Mouse (Mus musculus): ENCODE measurements at regions not wholly inside any gene's neighbourhood (a gene's known extent, or its start where the extent isn't known, plus 50 kb on each side); places are given as distances from the start of the nearest gene placed in this dataset.

- no peak for DNase-seq (ENCODE audit: low spot score)
Measured at GRCm38 (mm10) chr9:41880457-41880856, 243.6 kb downstream of the Sorl1 start.

DNA sequence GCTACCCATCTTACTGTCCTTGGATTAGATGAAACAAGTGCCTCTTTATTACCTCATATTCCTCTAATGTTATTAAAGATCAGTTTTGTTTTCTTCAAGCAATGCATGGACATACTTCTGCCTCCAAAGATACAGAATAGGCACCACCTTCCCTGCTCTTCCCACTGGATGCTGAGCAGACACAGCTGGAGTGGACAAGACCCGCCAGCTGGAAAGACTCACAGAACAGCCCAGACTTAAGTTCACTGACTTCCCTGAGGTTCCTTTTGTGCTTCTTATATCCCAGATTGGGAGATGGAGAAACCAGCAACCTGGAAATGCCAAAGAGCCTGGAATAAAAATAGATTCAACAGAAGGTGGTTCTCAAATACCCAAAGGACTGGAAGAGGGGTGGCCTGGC lies 245.0 kb downstream of the Sorl1 start:
- no peak for ATAC-seq (ENCODE audit: extremely low read depth, insufficient number of reproducible peaks, low FRiP score, poor library complexity, severe bottlenecking)
- no peak for TF ChIP-seq POLR2AphosphoS5 (IDR thresholded peaks at IDR 0.05; ENCODE audit: insufficient replicate concordance, low read depth, low read length)
- no peak for TF ChIP-seq GATA2 (IDR thresholded peaks at IDR 0.05; ENCODE audit: borderline replicate concordance, low read depth, low read length)
- no peak for TF ChIP-seq GATA1 (IDR thresholded peaks at IDR 0.05; ENCODE audit: borderline replicate concordance, low read length)
- Histone ChIP-seq H3K4me1 (ENCODE audit: insufficient read depth, low read depth, low read length) (no peaks in the 10 kb centered on the region), H3K36me3 (replicated peaks) (no peaks in the 10 kb centered on the region), H3K4me3 (ENCODE audit: low read depth, low read length) (no peak overlapping the region), H3K9me3 (replicated peaks) (0 out of 2 replicates have a peak, but pooled peaks cover 2% of the 10 kb centered on the region), H3K27me3 (ENCODE audit: insufficient read depth, low read length) (no peaks in the 10 kb centered on the region)
- DNase-seq (ENCODE audit: low spot score): no peak

More at GRCm38 (mm10) chr9:41880457-41880856, 243.6 kb downstream of the Sorl1 start:
- no peak overlapping the region for H3K4me3 ChIP-seq (ENCODE audit: low read depth, low read length)
- TF ChIP-seq POLR2AphosphoS5 (IDR thresholded peaks at IDR 0.05; ENCODE audit: insufficient replicate concordance, low read depth, low read length) (no peak), CTCF (IDR thresholded peaks at IDR 0.05; ENCODE audit: low read depth, low read length) (no peak), GATA1 (IDR thresholded peaks at IDR 0.05; ENCODE audit: borderline replicate concordance, low read length) (no peak), TAL1 (conservative IDR thresholded peaks at IDR 0.05; ENCODE audit: low read depth, low read length) (no peak), GATA2 (IDR thresholded peaks at IDR 0.05; ENCODE audit: borderline replicate concordance, low read depth, low read length) (no peak)
- H3K9me3 ChIP-seq (replicated peaks): no peaks in the 10 kb centered on the region
- no peaks in the 10 kb centered on the region for H3K4me1 ChIP-seq (ENCODE audit: insufficient read depth, low read depth, low read length)
- H3K36me3 ChIP-seq (replicated peaks): no peaks in the 10 kb centered on the region
- no peak for ATAC-seq (ENCODE audit: extremely low read depth, insufficient number of reproducible peaks, low FRiP score, poor library complexity, severe bottlenecking)
- no peaks in the 10 kb centered on the region for H3K27me3 ChIP-seq (ENCODE audit: insufficient read depth, low read length)

- Histone ChIP-seq H3K9me3 (replicated peaks) (peaks cover 3% of the 10 kb centered on the region), H3K4me3 (ENCODE audit: low read depth, low read length) (no peak overlapping the region), H3K4me1 (ENCODE audit: insufficient read depth, low read depth, low read length) (no peaks in the 10 kb centered on the region), H3K27me3 (ENCODE audit: insufficient read depth, low read length) (no peaks in the 10 kb centered on the region), H3K36me3 (replicated peaks) (no peaks in the 10 kb centered on the region)
- DNase-seq (ENCODE audit: low spot score) (no peak), ATAC-seq (ENCODE audit: extremely low read depth, insufficient number of reproducible peaks, low FRiP score, poor library complexity, severe bottlenecking) (no peak)
- TF ChIP-seq CTCF (IDR thresholded peaks at IDR 0.05; ENCODE audit: low read depth, low read length) (no peak), GATA1 (IDR thresholded peaks at IDR 0.05; ENCODE audit: borderline replicate concordance, low read length) (no peak), TAL1 (conservative IDR thresholded peaks at IDR 0.05; ENCODE audit: low read depth, low read length) (no peak), GATA2 (IDR thresholded peaks at IDR 0.05; ENCODE audit: borderline replicate concordance, low read depth, low read length) (no peak), POLR2AphosphoS5 (IDR thresholded peaks at IDR 0.05; ENCODE audit: insufficient replicate concordance, low read depth, low read length) (no peak)
Measured at GRCm38 (mm10) chr9:41861136-41861535, 263.0 kb downstream of the Sorl1 start.

GRCm38 (mm10) chr9:41860681-41861080 lies 263.4 kb downstream of the Sorl1 start:
- no peak for TF ChIP-seq GATA1 (IDR thresholded peaks at IDR 0.05; ENCODE audit: borderline replicate concordance, low read length)
- TF ChIP-seq TAL1 (conservative IDR thresholded peaks at IDR 0.05; ENCODE audit: low read depth, low read length): no peak
- no peak for TF ChIP-seq CTCF (IDR thresholded peaks at IDR 0.05; ENCODE audit: low read depth, low read length)
- TF ChIP-seq POLR2AphosphoS5 (IDR thresholded peaks at IDR 0.05; ENCODE audit: insufficient replicate concordance, low read depth, low read length): no peak
- no peak for TF ChIP-seq GATA2 (IDR thresholded peaks at IDR 0.05; ENCODE audit: borderline replicate concordance, low read depth, low read length)
- H3K4me1 ChIP-seq (ENCODE audit: insufficient read depth, low read depth, low read length): no peaks in the 10 kb centered on the region
- H3K4me3 ChIP-seq (ENCODE audit: low read depth, low read length): no peak overlapping the region
- DNase-seq (ENCODE audit: low spot score): no peak
- H3K36me3 ChIP-seq (replicated peaks): no peaks in the 10 kb centered on the region
- peaks cover 3% of the 10 kb centered on the region for H3K9me3 ChIP-seq (replicated peaks)
- no peaks in the 10 kb centered on the region for H3K27me3 ChIP-seq (ENCODE audit: insufficient read depth, low read length)
- no peak for ATAC-seq (ENCODE audit: extremely low read depth, insufficient number of reproducible peaks, low FRiP score, poor library complexity, severe bottlenecking)

DNA sequence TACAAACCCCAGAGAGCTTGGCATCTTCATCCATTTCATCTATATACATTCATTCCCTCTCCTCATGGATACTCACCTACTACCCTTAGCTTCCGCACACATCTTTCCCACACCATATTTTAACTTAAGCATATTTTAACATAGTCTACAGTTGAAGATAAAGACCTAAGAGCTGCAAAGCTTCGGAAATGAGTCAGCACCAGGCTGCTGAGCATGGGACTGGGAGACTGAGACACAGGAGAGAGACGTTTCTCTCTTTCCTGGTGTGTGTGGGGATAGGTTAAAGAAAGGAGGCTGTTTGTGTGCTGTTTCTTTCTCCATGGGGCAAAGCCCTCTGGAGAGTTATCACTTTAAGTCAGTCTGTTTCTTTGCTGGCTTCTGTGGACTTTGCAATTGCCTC lies 264.3 kb downstream of the Sorl1 start:
- ATAC-seq (ENCODE audit: extremely low read depth, insufficient number of reproducible peaks, low FRiP score, poor library complexity, severe bottlenecking) (no peak), DNase-seq (ENCODE audit: low spot score) (no peak)
- Histone ChIP-seq H3K36me3 (replicated peaks) (no peaks in the 10 kb centered on the region), H3K27me3 (ENCODE audit: insufficient read depth, low read length) (no peaks in the 10 kb centered on the region), H3K9me3 (replicated peaks) (peaks cover 3% of the 10 kb centered on the region), H3K4me3 (ENCODE audit: low read depth, low read length) (no peak overlapping the region), H3K4me1 (ENCODE audit: insufficient read depth, low read depth, low read length) (no peaks in the 10 kb centered on the region)
- TF ChIP-seq POLR2AphosphoS5 (IDR thresholded peaks at IDR 0.05; ENCODE audit: insufficient replicate concordance, low read depth, low read length) (no peak), TAL1 (conservative IDR thresholded peaks at IDR 0.05; ENCODE audit: low read depth, low read length) (no peak), CTCF (IDR thresholded peaks at IDR 0.05; ENCODE audit: low read depth, low read length) (no peak), GATA1 (IDR thresholded peaks at IDR 0.05; ENCODE audit: borderline replicate concordance, low read length) (no peak), GATA2 (IDR thresholded peaks at IDR 0.05; ENCODE audit: borderline replicate concordance, low read depth, low read length) (no peak)

DNA sequence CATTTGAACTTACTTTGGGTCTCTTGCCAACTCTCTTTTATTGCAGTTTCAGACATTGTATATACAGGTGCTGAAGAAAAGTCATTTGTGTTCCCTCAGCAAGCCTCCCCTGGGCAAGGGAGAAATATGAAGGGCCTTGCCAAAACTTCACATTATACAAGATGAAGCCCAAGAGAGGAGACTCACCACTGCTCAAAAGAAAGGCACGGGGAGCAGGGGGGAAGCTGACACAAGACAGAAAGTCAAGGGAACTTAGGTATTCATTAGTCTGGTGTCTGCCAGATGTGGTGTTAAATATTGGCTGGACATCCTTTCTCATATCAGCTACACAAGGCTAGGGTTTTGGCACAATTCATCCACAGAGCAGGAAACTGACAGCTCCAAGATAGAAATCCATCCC lies 272.0 kb downstream of the Sorl1 start:
- Histone ChIP-seq H3K9me3 (replicated peaks) (no peaks in the 10 kb centered on the region), H3K36me3 (replicated peaks) (no peaks in the 10 kb centered on the region), H3K4me1 (ENCODE audit: insufficient read depth, low read depth, low read length) (no peaks in the 10 kb centered on the region), H3K27me3 (ENCODE audit: insufficient read depth, low read length) (no peaks in the 10 kb centered on the region), H3K4me3 (ENCODE audit: low read depth, low read length) (no peak overlapping the region)
- ATAC-seq (ENCODE audit: extremely low read depth, insufficient number of reproducible peaks, low FRiP score, poor library complexity, severe bottlenecking): no peak
- DNase-seq (ENCODE audit: low spot score): no peak
- no peak for TF ChIP-seq GATA2 (IDR thresholded peaks at IDR 0.05; ENCODE audit: borderline replicate concordance, low read depth, low read length)
- TF ChIP-seq CTCF (IDR thresholded peaks at IDR 0.05; ENCODE audit: low read depth, low read length): no peak
- TF ChIP-seq GATA1 (IDR thresholded peaks at IDR 0.05; ENCODE audit: borderline replicate concordance, low read length): no peak
- no peak for TF ChIP-seq TAL1 (conservative IDR thresholded peaks at IDR 0.05; ENCODE audit: low read depth, low read length)
- no peak for TF ChIP-seq POLR2AphosphoS5 (IDR thresholded peaks at IDR 0.05; ENCODE audit: insufficient replicate concordance, low read depth, low read length)

Data from G1E (cell line).